Mouse (Mus musculus) ES-Bruce4 (cell line): ENCODE measurements around the gene Klhdc7b. TPM values are rescaled to one million over a fixed set of nuclear protein-coding genes. Genes with fewer than 3 reads are reported as not detected.

Experiments used
- H3K27ac ChIP-seq: 2 replicates; pipeline ENCODE4 v1.5.1; 2012; ENCODE audit warnings: low read length, inconsistent platforms; ENCODE audit not compliant: insufficient read depth
- H3K27me3 ChIP-seq: 2 replicates; pipeline ENCODE4 v1.6.1; 2012; ENCODE audit warnings: mild to moderate bottlenecking, low read length, inconsistent platforms; ENCODE audit not compliant: control insufficient read depth, poor library complexity, insufficient read depth, severe bottlenecking
- H3K36me3 ChIP-seq: 2 replicates; pipeline ENCODE4 v1.6.1; 2012; ENCODE audit warnings: inconsistent platforms, mild to moderate bottlenecking, low read length, moderate library complexity; ENCODE audit not compliant: control insufficient read depth, poor library complexity, insufficient read depth, severe bottlenecking
- H3K4me1 ChIP-seq: one replicate; pipeline ENCODE4 v1.8.1; 2011; ENCODE audit warnings: low read length; ENCODE audit not compliant: control insufficient read depth, insufficient read depth
- H3K4me3 ChIP-seq: 2 replicates; pipeline ENCODE4 v1.5.1; 2011; ENCODE audit warnings: low read depth, mild to moderate bottlenecking, low read length
- H3K9ac ChIP-seq: 2 replicates; pipeline ENCODE4 v1.6.1; 2012; ENCODE audit warnings: low read depth, mild to moderate bottlenecking, inconsistent platforms; ENCODE audit not compliant: poor library complexity, severe bottlenecking
- H3K9me3 ChIP-seq: replicated peaks from 2 replicates; pipeline ENCODE4 v1.6.1; 2012; ENCODE audit warnings: mild to moderate bottlenecking, low read length, inconsistent platforms; ENCODE audit not compliant: control insufficient read depth, poor library complexity, insufficient read depth, severe bottlenecking
- CTCF ChIP-seq: IDR thresholded peaks from one replicate; pipeline ENCODE4 v1.8.1; 2011; ENCODE audit warnings: low read depth, low read length
- EP300 ChIP-seq: IDR thresholded peaks from 2 replicates; pipeline ENCODE4 v1.6.1; 2011; ENCODE audit warnings: low read depth, low read length; ENCODE audit not compliant: insufficient read depth
- POLR2A ChIP-seq: IDR thresholded peaks from one replicate; pipeline ENCODE4 v1.8.1; 2011; ENCODE audit warnings: low read length; ENCODE audit not compliant: insufficient read depth
- polyA plus RNA-seq: library from polyadenylated mRNA; stranded (reverse); fragments of >200 nt; gene quantifications from 2 replicates; pipeline ENCODE4 v1.2.4, GENCODE M21; 2011; ENCODE audit warnings: low read depth; ENCODE audit not compliant: missing spikeins, insufficient read depth, insufficient read length

Gene Klhdc7b
- polyA plus RNA-seq, 1 experiment, result not detected

DNA sequence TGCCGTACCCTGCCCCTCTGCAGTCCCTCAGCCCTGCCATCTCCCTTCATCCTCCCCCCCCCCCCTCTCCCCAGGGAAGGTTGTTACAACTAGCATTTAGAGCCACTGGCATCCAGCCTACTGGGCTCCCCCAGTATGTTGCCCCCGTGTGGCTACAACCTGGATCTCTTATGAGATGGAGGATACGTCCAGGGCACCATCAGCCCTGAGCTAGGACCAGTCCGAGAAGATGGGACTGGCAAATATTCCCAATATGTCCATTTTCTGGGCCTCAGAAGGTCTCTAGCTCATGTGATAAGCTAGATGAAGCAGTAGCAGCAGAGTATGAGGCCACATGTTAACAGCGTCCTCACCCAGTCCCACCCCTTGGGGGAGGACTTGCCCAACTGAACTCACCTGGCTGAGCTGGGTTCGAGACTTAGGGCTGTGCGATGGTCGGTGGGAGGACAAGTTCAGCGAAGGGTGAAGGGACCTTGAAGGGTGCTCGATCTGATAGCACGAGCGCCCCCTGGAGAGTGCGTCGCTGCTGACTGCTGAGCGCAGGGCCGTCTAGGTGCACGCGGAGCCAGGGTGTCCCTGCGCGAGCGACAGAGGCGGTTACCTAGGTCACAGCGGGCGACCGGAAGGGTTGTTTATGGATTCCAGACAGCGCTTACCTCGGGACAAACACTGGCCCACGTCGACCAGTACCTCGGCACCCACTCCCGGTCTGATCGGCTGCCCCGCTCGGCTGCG, 11.5 kb upstream of the Klhdc7b start:
- peaks cover 39% of the 10 kb centered on the region for H3K36me3 ChIP-seq
- H3K4me1 ChIP-seq, result peaks cover 3% of the 10 kb centered on the region
- H3K9ac ChIP-seq, result peak overlapping the region; percentile 68
- TF ChIP-seq POLR2A, result no peak
- peak; percentile 75 for TF ChIP-seq CTCF
- H3K4me3 ChIP-seq, result peak overlapping the region; percentile 73
- H3K9me3 ChIP-seq, result no peaks in the 10 kb centered on the region
- H3K27me3 ChIP-seq, result no peaks in the 10 kb centered on the region
- peak overlapping the region; percentile 34 for H3K27ac ChIP-seq

DNA sequence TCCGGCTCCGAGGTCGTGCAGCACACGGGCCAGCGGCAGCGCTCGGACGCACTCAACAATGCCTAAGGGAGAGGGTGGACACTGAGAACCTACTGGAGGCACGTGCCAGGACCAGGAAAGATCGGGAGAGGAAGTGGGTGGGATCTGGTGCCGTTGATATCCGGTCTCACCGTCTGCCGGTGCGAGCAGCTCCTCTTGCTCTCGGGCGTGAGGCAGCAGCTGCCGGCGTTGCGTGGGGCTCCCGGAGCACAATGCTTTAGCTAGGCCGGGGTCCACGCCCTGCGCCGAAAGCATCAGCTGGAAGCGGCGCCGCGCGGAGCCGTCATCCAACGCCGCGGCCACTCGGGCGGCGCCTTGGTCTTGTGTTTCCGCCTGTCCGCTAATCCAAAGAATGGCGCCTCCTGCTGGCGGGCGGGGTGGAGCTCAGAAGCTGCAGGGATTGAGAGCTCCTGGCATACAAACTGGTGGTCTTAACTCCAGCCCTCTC, 10.9 kb upstream of the Klhdc7b start, which contains the start of gene Sco2:
Sco2 (minus strand) TSS at position 85 of the 487 bp plus-strand sequence.
- TF ChIP-seq POLR2A (peak; percentile 45), EP300 (no peak), CTCF (peak; percentile 64)
- Histone ChIP-seq H3K9me3 (no peaks in the 10 kb centered on the region), H3K4me1 (peaks cover 3% of the 10 kb centered on the region), H3K27ac (peak within 1 kb of the TSS; percentile 34), H3K4me3 (peak within 1 kb of the TSS; percentile 81), H3K36me3 (peaks cover 37% of the 10 kb centered on the region), H3K27me3 (no peaks in the 10 kb centered on the region), H3K9ac (peak within 1 kb of the TSS; percentile 68)

DNA sequence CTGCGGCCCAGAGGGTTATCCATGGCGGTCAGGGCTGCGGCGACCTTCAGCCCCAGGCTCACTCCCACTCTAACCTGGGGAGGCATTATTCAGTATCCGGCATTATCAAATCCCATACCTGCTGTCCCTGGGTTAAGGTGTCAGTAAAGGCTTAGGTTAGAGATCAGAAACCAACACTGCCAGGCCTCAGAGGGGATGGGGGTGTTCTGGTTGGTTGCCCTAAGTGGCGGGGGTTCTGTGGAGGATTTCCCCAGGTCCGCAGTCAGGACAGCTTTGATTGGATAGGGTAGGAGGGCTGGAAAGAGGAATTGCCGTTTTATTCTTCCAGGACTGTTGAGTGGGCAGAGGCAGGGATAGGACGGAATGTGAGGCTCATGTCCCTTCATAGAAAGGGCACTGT, 10.4 kb upstream of the Klhdc7b start:
- Histone ChIP-seq H3K4me1 (peaks cover 3% of the 10 kb centered on the region), H3K27me3 (no peaks in the 10 kb centered on the region), H3K36me3 (peaks cover 32% of the 10 kb centered on the region), H3K9ac (peak overlapping the region; percentile 68), H3K4me3 (peak overlapping the region; percentile 81), H3K9me3 (no peaks in the 10 kb centered on the region), H3K27ac (no peak overlapping the region)
- TF ChIP-seq CTCF (no peak), POLR2A (no peak), EP300 (no peak)

DNA sequence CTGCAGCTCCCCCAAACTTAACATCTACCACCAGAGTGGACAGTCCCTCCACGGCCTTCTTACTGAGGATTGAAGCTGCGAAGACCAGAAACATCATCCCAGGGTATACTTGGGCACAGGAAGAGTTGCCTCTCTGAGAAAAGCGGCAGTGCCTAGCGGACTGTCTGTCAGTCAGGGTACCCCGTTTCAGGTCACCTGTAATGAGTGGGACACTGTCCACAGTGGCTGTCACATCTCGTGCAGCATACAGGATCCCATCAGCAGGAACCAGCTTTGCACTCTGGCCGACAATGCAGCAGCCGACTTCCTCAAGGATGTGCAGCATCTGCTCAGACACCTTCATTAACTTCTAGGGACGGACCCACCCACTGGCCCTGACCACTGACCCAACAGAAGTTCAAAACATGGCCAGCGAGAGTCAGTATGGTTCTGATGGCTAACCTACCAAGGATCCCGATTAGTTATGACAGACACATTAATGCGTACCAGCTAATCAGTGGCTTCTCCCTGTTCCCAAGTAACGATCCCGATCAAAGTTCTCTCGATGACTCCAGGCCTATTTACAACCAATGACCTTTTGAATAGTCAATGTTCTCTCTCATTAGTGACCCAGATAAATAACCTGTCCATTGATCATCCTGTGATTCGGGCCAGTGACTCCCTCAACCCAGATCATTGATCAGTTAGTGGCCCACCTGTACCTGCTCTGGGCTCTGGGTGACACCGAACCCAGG, 9.7 kb upstream of the Klhdc7b start:
- H3K36me3 ChIP-seq, result peaks cover 26% of the 10 kb centered on the region
- H3K27ac ChIP-seq, result no peak overlapping the region
- H3K4me3 ChIP-seq, result no peak overlapping the region
- H3K27me3 ChIP-seq, result no peaks in the 10 kb centered on the region
- TF ChIP-seq POLR2A, result no peak
- TF ChIP-seq CTCF, result no peak
- no peak overlapping the region for H3K9ac ChIP-seq
- no peaks in the 10 kb centered on the region for H3K9me3 ChIP-seq
- H3K4me1 ChIP-seq, result peaks cover 3% of the 10 kb centered on the region

DNA sequence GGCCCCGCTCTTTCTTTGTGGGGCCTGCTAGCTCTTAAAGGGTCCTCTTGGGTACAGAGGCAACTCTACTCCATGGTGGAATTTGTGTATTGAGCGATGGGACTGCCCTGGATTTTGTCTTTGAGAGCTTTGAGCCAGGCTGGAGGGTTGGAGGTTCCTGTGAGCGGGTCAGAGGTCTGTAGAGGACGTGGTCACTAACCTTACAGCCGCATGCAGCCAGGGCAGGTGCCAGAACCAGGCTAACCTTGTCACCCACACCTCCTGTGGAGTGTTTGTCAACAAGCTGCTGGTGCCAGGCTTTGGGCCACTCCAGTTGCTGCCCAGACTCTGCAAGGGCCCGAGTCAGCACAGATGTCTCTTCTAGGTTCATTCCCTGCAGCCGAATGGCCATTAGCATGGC, 8.7 kb upstream of the Klhdc7b start:
- Histone ChIP-seq H3K27ac (no peak overlapping the region), H3K4me3 (no peak overlapping the region), H3K9ac (no peak overlapping the region), H3K9me3 (no peaks in the 10 kb centered on the region), H3K36me3 (peaks cover 16% of the 10 kb centered on the region), H3K27me3 (no peaks in the 10 kb centered on the region), H3K4me1 (no peaks in the 10 kb centered on the region)
- TF ChIP-seq POLR2A (no peak), EP300 (no peak), CTCF (no peak)

DNA sequence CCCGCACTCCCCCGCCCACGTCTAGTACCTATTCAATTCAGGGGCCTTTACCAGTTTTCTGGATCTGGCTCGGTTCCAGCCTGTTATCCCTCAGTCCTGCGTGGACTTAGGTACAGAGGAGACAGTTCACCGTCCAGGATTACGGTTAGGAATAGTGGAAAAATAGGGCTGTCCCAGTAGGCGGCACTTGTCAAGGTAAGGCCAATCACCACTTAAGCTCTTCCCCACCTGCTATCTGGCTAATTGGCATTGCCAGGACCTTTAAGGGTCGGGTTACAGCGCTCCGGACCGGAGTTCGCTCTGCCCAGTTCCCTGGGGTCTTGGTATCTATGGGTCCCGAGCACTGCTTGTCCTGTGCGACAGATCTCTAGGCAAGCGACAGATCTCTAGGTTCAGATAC, 7.8 kb upstream of the Klhdc7b start, which contains the start of gene Tymp:
Tymp (minus strand) TSS at position 83 of the 400 bp plus-strand sequence.
- Histone ChIP-seq H3K4me3 (0 out of 2 replicates have a peak within 1 kb of the TSS, but pooled peaks have one; percentile 6), H3K9ac (no peak within 1 kb of the TSS), H3K36me3 (peaks cover 7% of the 10 kb centered on the region), H3K27ac (no peak within 1 kb of the TSS), H3K4me1 (no peaks in the 10 kb centered on the region), H3K27me3 (no peaks in the 10 kb centered on the region), H3K9me3 (no peaks in the 10 kb centered on the region)
- no peak for TF ChIP-seq EP300
- no peak for TF ChIP-seq CTCF
- TF ChIP-seq POLR2A, result no peak
